Mouse (Mus musculus): Measurements from ENCODE around the gene Tpcn2.

Tpcn2 gene

DNA sequence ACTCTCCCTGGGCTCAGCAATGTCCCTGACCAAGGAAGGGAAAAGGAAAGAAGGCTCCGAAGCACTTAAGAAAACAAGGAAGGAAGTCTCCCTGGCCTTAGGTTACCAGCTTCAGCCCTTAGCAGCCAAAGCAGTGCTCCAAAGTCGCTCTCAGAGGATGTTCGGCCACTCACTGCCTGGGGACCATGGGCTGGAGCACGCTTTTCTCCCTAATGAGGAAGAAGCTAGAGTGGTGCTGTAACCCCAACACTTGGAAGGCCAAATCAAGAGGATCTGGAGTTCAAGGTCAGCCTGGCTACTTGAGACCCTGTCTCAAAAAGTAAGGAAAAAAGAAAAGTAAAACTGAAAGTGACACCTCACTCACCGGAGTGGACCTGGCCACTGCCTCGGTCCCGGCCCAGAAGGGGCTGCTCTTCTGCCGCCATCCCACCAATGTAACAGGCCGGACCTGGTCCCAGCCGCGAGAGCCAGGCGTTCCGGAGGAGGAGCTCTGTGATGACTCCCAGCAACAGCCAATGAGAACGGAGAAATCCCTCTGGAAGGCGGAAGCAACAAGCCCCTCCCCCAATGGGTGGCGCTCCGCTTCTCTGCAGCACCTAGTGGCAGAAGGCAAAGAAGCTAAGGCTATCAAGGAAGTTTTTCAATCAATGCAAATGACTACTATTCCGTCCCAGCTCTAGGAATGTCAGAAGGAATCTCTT is at the start of gene Tpcn2:
Gene Tpcn2, minus strand, starts transcription at position 525 of the 701 bp plus-strand sequence.
- DNase-seq, result peak; percentile 94

DNA sequence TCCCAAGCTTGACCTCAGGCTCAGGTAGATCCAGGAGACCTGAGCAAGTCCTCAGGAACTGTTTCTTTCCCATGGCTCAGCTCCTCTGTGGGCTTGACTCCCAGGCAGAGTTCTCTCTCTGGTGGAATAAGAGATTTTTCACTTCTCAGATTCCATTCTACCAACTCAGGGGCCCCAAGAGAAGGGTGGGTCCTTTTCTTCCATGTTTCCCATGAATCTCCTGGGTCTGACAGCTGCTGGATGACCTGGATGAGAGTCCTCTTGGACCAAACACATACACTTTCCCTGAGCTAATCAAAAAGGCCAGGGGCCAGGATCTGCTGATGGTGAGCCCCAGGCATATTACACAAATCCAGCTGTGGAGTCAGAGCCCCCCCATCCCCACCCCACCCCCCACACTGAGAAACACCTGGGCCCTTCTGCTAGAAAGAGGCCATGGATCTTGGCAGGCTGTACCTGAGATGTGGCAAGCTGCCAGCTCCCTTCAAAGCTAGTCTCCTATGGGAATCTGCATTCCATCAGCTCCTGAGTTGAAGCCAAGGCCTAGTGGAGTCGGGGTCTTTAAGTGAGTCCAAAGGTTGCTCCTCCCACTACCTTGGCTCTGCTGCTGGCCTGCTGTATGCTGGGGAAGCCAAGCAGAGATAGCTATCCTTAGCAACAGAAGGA is 48.7 kb upstream of the Tpcn2 start:
- DNase-seq, result peak; percentile 74

DNA sequence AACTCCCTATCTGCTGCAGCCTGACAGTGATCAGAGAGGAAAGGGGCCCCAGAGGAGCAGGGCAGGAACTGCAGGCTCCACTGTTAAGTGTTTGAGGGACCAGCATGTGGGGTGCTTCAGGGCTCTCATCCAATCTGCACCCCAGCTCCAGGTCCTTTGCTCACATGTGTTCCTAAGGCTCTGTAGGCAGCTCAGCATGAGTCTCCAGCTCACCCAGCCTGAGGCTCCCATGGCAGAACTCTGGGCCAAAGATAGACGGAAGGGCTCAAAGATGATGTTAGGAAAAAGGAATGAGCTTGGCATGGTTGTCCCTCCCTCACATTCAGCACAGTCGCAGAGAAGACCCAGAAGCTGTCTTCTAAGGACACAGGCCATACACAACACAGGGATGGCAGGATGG is 46.8 kb upstream of the Tpcn2 start:
- DNase-seq, result no peak

DNA sequence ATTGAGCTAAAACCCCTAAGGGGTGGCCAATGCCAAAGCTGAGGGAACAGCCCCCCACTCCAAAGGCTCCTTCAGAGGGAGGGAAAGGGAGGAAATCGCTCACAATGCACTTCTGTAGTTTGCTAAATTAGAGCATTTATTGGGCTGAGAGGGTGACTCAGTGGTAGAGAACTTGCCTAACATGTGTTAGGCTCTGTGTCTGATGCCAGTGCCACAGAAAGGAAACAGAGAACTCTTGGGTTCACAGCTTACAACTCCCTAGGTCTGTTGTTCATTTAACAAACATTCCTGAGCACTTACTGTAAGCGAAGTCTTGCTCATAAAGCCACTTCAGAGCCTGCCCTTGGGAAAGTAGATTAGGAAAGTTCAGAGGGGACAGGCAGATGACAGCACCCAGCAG is 46.2 kb upstream of the Tpcn2 start:
- no peak for DNase-seq

DNA sequence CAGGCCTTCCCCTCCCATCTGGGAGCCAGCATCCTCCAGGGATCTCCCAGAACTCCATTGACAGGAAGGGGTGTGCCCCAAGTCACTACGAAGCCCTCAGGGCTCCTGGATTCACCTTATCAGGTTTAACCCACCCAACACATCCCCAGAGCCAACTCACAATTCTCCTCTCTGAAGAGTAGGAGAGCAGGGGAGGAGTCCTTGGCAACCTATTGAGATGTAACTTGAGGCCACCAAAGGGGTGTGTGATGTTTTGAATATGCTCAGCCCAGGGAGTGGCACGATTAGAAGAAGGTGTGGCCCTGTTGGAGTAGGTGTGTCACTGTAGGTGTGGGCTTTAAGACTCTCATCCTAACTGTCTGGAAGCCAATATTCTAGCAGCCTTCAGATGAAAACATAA is 41.9 kb upstream of the Tpcn2 start:
- no peak for DNase-seq

DNA sequence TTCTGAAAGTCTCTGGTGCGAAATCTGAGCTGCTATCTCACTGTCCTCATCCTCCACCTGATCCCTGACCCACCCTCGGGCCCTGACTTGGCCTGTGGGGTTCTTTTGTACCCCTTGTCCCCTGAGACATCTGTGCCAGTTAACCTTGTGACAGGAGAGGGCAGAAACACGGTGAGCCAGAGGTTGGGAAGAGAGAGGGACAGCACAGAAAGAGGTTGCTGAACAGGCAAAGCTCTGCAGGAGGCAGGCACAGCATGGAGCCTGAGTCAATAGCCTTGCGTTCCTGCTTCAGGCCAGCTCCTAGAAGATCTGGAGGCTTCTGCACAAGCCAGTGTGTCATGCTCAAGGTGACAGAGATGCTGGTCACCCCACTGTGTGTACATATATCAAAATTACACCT is 39.8 kb upstream of the Tpcn2 start:
- no peak for DNase-seq

DNA sequence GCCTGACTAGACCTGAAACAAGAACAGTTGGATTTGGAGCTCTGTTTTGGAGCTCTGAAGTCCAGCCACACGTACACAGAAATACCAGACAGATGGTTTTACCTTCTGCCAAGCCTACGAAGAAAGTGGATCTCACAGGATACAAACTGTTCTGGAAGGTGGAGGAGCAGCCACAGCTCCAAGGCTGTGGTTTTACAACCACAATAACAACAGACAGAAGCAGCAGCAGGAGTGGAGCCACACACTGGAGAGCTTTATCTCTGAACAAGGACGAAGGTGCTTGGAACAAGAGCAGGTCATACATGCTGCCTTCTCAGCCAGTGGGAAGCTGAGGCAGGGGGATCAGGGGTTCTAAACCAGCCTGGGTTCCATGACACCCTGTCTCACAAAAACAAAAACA is 35.7 kb upstream of the Tpcn2 start:
- DNase-seq, result peak; percentile 71

DNA sequence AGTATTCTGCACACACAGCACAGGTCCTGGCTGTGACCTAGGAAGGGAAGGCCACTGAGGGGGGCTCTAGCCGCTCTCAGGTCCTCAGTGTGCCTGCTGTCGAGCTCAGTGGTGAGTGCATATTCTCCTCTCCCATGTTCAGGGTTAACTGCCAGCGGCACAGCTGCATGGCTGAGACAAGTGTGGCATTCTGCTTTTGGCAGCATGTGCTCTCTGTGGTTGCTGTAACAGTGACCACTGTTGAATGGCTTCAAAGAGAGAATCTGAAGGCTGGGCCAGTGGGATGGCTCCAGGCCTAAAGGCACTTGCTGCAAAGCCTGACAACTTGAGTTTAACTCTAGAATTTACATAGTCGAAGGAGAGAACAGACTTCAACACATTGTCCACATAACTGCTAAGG is 33.7 kb upstream of the Tpcn2 start:
- no peak for DNase-seq

DNA sequence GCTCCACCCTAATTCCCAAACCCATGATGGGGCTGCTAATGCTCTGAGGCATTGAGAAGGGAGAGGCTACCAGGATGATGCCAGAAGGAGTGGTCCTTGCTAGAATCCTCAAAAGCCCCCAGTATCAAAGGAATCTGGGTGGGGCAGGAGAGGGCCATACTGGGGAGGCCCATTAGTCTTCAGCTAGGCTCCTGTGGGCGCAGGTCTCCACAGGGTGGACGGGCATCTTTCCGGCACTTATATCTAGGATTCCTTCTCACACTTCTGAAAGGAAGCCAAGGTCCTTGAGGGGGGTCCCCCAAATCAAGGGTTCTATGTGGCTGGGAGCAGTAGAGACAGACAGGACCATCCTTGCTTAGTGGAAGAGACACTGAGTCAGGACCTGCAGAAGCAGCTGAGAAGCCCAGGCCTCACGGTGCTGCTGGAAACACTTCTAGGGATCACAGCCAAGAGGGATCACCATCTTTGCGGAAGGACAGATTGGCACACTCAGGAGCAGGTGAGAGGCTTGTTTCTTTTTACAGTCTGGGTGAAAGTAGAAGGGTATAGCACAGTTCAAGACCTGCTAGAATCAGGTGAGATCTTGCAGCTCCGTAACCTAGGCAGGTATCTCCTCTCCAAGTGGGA is 31.1 kb upstream of the Tpcn2 start, which contains the start of gene Mrgprd:
Gene Mrgprd, plus strand, starts transcription at position 51 of the 627 bp plus-strand sequence.
- DNase-seq, result no peak

DNA sequence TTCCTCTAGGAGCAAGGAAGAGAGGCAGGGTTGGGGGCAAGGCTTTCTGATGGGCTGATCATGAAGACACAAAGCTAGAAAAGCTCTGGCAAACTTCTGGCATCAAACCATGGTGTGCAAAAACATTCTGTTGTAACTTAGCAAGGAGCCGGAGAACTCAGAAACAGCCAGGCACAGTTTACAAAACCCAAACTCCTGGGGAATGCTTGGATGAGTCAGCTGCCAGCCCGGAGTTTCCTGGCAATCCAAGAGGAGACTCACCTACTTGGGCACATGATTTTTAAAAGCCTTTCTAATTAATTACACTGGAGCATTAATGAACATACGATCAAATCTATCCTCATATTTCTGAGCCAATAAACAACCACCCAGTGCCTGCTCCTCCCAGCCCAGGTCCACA is 28.3 kb upstream of the Tpcn2 start:
- DNase-seq, result no peak

DNA sequence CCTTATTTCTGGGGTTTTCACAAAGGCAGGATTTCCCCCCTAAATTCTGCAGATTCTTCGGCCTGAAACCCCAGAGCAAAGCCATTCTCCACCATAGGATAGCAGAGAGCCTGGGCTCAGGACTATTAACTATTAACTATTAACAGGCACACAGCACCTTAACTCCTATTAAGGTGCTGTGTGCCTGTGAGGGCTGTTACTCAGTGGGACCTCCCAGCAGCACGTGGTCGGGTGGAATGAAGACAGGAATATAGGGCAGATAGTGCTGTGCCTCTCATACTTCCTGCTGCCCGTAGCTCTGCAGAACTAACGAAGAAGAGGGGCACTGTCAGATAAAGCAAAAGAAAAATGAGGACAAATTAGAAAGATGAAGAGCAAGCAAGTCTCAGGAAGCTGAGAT is 26.7 kb upstream of the Tpcn2 start:
- no peak for DNase-seq

DNA sequence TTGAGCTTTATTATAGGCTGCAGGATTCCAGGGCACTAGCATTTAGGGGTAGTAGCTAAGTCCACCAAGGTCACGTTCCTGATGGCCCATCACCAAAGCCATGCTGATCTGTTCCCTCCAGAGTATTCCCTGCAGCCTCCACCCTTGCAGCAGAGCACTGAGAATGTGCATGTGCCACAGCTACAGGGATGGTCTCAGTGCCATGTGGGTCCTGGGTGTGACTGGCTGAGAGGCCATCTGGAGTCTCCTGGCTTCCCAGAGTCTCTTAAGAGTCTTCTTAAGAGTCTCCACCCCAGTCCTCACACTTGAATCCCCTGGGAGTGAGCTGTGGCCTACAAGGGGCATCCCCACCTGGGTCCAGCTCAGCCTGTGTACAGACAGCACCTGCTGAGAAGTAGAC is 26.1 kb upstream of the Tpcn2 start:
- DNase-seq, result no peak

DNA sequence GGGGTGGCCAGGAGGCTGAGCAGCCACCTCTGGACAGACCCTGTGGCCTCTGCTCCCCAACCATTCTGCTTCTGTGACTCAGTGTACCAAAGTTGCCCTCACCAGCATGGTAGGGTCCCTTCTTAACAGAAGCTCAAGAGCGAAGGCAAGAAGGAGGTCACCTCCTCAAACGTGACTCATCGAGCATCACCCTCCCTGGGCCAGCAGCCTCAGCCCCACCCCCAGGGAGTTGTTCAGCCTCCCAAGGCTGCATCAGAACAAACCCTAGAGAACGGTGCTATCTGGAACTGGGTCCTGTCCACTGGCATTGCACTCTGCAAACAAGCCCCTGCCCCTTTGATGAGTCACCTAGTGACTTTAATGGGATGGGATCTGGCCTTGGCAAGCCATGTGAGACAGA is 25.1 kb upstream of the Tpcn2 start:
- no peak for DNase-seq

DNA sequence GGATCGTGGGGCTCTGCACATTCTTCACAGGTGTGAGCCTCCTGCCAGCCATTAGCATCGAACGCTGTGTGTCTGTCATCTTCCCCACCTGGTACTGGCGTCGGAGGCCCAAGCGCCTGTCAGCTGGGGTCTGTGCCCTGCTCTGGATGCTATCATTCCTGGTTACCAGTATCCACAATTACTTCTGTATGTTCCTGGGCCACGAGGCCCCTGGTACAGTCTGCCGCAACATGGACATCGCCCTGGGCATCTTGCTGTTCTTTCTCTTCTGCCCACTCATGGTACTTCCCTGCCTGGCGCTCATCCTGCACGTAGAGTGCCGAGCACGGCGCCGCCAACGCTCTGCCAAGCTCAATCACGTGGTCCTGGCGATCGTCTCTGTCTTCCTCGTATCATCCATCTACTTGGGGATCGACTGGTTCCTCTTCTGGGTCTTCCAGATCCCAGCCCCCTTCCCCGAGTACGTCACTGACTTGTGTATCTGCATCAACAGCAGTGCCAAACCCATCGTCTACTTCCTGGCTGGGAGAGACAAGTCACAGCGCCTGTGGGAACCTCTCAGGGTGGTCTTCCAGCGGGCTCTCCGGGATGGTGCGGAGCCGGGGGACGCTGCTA is 24.4 kb upstream of the Tpcn2 start:
- peak; percentile 65 for DNase-seq

DNA sequence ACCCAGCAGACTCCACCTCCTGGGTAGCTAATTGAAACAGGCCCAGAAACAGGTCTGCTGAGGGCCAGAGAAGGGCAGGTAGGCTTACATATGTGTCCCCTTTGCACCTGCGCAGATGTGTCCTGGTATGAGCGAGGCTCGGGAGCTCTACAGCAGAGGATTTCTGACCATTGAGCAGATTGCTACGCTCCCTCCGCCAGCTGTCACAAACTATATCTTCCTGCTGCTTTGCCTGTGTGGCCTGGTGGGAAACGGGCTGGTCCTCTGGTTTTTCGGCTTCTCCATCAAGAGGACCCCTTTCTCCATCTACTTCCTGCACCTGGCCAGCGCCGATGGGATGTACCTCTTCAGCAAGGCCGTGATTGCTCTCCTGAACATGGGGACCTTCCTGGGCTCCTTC is 23.8 kb upstream of the Tpcn2 start:
- DNase-seq, result no peak

DNA sequence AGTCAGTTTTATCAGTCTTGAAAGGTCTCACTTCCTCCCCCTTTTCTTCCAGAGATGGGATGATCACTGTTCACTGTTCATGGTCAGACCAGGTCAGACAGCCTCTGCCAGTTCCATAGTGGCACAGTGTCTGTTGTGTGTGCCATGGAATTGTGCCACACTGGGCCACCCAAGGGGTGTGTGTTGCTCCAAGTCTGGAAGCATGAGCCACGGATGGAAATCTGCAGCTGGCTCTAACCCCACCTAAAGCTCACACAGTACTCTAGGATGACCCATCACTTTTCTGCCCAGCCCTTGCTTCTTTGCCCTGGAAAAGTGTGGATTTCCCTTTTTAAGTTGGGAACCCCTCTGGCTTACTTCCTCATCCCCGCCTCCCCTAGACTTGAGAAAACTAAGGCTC is 20.3 kb upstream of the Tpcn2 start:
- DNase-seq, result no peak

DNA sequence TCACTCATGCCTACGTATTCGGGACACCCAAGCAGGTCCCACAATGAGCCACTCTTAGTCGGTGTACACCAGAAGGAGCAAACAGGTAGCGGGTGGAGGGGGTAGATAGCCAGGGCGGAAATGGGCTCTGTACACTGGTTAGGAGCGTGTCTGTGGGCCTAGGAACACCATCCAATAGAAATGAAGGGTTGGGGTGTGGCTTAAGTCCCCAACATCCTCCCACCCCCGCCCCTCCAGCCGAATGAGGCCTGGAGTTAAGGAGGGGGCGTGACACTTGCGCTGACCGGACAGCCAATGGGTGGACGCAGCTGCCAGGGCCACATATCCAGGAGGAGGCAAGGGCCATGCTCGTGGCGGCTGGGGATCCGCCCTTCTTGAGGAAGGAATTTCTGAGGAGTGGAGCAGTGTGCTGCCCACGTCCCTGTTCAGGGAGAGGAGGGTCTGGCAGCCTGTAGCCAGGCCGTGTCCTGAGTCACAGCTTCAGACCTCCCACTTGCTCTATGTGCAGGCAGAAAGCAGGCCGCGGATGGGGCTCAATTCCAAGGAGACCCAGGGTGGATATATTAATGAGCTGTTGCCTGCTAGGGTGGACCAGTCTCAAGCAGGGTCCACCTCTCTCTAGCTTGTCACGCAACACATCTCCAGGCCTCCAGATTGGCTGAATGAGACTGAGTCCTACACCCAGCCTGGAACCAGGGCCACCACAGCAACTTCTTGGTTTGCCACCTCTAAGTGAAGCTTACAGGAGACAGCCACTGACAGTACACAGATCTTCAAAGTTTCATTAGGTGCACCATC is 18.9 kb upstream of the Tpcn2 start:
- peak; percentile 74 for DNase-seq

DNA sequence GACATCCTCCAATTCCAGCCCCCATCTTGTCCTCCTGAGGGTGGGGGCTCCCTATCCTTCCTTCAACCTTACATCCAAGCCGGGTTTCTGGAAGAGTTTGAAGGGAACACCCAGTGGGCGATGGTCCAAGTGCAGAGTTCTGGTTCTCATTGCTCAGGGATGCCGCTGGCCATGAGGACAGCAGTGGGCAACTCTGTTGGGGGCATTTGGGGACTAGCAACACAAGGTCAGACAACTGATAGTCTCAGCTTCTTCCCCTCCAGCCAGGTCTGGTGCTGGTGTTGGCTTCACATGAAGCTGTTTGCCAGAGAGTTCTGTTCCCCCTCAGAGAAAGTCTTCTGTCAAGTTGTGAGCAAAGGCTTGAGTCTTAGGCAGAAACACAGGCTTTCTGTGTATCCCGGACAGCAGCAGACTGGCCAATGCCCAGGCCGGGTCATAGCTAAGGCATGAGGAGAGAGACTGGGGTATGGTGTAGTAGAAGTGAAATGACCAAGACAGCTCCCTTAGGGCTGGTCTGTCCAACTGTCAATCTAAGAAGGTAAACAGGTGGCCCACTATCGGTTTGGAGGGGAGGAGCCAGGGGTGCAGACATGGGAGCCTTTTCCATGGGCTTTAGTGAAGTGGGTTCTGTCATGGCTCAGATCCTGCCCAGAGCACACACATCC is 17.7 kb upstream of the Tpcn2 start:
- peak; percentile 73 for DNase-seq

DNA sequence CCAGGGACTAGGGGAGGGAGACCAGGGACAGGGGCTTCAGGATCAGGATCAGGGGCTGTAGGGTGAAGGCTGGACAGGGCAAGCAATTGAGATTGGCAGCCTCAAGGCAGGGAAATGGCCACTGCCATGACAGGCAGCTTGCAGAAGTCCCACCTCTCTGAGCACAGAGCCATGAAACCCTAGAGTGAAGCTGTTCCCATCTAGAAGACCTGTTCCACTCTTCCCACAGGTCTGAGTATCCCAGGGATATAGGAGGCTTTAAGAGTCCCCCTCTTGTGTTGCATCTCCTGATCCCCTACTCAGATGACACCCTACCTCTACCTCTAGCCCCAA is 17.2 kb upstream of the Tpcn2 start:
- no peak for DNase-seq

DNA sequence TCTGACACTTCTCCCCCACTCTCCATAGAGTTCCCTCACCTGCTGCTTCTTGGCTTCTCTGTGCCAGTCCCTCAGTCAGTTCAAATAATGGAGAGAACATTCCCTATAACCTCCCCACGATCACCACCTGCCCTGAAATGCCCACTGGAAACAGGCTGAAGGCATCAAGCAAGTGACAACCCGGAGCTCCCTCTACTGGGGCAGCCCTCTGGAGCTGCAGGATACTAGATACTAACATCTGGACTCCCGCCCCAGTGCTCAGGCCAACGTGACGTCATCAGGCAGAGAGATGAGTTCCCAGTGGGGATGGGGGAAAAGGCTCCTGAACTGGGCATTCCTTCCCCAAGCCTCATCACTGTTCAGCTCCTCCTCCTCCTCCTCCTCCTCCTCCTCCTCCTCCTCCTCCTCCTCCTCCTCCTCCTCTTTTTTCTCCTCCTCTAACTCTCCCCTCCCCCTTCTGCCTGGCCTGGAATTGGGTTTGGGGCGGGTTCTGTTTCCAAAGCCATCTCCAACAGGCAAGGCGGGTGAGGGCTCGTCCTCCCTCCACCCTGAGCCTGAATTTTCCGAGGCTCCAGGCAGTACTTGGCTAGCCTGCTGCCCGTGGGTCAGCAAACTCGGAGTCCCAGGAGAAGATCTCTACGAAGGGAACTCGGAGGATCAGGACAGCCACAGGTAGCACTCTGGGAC is 16.7 kb upstream of the Tpcn2 start, which contains the start of gene Mrgprf:
Gene Mrgprf, plus strand, starts transcription at position 508 of the 687 bp plus-strand sequence.
- DNase-seq, result peak; percentile 83

DNA sequence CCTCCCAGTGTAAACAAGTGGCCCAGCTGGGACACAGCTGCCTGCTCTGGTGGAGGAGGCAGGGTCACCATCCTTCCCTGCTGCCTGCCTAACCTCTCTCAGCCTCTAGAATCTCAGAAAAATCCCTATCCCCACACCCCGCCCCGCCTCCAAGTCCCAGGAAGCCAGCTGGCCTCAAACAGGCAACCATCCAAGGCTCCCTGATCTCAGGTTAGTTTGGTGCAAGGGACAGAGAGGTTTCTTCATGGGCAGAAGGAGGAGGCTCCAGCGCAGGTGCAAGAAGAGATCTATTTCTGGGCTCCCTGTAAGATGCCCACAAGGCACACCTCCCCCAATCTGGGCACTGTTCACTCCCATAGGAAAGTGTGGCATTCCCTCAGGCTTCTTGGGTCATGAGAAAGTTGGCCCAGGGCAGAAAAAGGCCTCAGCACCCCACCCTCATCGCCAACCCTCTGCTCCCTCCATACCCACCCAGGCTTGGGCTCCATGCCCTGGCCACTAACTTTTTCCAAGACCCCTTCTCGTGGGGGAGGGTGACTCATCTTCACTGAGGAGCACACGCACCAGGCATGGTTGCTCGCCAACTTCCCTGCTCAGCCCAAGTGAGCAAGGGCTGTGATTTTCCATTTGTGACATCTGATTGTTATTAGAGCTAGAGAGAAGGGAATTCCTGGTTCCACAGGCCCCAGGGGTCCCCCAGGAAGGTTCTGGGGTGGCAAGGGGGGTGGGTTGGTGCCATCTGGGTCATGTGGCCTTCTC is 15.9 kb upstream of the Tpcn2 start:
- DNase-seq, result peak; percentile 87

Data from cerebellum, adult 8-10 months (tissue).